1 mouse cellular context compared by ENCODE assay signal in the genomic region with DNA sequence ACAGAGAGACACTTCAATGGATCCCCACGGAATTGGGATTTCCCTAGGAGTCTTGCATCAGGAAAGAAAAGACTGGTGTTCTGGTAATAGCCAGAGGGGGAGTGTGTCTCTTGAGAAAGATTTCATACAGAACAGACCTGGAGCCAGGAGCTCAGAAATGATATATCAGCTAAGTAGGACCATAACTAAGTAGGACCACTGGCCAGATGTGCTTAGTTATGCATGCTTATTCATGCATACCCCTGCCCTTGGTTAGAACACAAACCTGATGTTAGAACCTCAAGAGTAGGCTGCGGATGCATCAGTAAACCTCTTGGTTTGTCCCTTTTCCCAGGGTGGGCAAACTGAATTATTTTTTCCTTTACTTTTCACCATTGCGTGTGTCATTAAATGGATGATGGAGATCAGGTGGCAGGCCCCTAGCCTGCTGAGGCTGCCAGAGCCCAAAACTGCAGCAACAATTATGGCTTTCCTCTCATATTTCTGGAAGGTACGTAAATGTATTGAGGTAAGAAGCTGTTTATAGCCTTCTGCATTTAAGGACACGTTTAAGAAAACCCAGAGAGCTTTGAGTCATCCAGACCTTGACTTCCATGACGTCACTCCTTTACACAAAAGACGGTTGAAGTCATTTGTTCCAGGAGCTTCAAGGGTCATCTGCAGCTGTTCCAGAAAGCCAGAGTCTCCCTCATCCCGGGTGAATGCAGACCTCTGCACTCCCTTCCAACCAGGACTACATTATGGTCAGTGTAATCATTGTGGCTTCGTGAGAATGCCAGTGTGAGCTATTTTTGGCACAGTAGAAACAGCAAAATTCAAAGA.
TF ChIP-seq lines count a peak whose summit lies in the region.

No protein-coding gene starts in this region.

TF ChIP-seq in myocyte, 11 proteins besides CTCF, POLR2A, EP300 and RAD21 (continued from another document):
- peak in 2 of 3 experiments; percentile 14 to 73 for TF ChIP-seq MYOG (IDR thresholded peaks at IDR 0.05; ENCODE audit: control insufficient read depth in 1 of 3, insufficient read depth in 1 of 3, insufficient read length in 2 of 3, low read depth in 2 of 3)
- no peak for TF ChIP-seq REST (IDR thresholded peaks at IDR 0.05; ENCODE audit: insufficient read depth, insufficient read length)
- no peak for TF ChIP-seq MAX (IDR thresholded peaks at IDR 0.05; ENCODE audit: low read depth)
- peak; percentile 1; the same call in 1 of the 2 replicates for TF ChIP-seq CEBPB (IDR thresholded peaks at IDR 0.05; ENCODE audit: insufficient read depth, poor library complexity, severe bottlenecking)
- no peak for TF ChIP-seq SRF (IDR thresholded peaks at IDR 0.05; ENCODE audit: control insufficient read depth, insufficient read length, low read depth)
- no peak for TF ChIP-seq TCF3 (IDR thresholded peaks at IDR 0.05; ENCODE audit: insufficient read length, low read depth)
- TF ChIP-seq TCF12 (IDR thresholded peaks at IDR 0.05; ENCODE audit: insufficient read depth, poor library complexity, severe bottlenecking), result peak; percentile 63
